Mouse (Mus musculus) G1E (cell line): ENCODE results near the gene Hps5.

Experiments used
- CTCF ChIP-seq: IDR thresholded peaks from 2 replicates; pipeline ENCODE4 v1.5.1; 2012; ENCODE audit warnings: low read depth, low read length, inconsistent platforms, mixed read lengths
- GATA1 ChIP-seq: IDR thresholded peaks from 2 replicates; pipeline ENCODE4 v1.6.1; 2012; ENCODE audit warnings: borderline replicate concordance, low read length, inconsistent platforms, mixed read lengths

GRCm38 (mm10) chr7:46748459-46748858 lies 47.4 kb downstream of the Hps5 start:
- TF ChIP-seq GATA1 (no peak), CTCF (no peak)
